Mouse (Mus musculus) E14TG2a.4 (cell line): ENCODE data around the gene Kcng1.

Experiments
- CTCF ChIP-seq: conservative IDR thresholded peaks from 2 replicates; pipeline ENCODE4 v1.5.1; 2014; ENCODE audit warnings: low read length
- NANOG ChIP-seq: IDR thresholded peaks from 2 replicates; pipeline ENCODE4 v1.6.1; 2014; ENCODE audit warnings: borderline replicate concordance, low read length, mixed read lengths
- POU5F1 ChIP-seq: IDR thresholded peaks from 2 replicates; pipeline ENCODE4 v1.6.1; 2014; ENCODE audit warnings: low read length, borderline replicate concordance

DNA sequence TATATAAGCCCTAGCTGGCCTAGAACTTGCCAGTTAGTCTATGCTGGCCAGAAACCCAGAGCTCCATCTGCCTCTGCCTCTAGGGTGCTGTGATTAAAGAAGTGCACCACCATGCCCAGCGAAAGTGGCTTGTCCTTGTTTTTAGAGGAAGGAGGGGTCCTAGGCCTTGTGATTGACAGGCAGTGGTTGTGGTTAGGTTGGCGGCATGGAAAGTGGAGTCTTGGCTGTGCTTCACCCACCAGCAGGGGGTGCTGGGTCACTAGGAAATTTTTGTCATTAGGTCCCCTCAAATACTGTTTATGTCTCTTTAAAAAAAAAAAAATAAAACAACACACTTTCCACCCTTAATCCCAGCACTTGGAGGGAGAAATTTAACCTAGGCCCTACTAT lies 32.7 kb downstream of the Kcng1 start:
- no peak for TF ChIP-seq POU5F1
- TF ChIP-seq CTCF = peak; percentile 42
- no peak for TF ChIP-seq NANOG
